Mouse (Mus musculus): Measurements from ENCODE around the gene Slc22a23. TPM values are rescaled to one million over a fixed set of nuclear protein-coding genes. Genes with fewer than 3 reads are reported as not detected.

The Slc22a23 gene
- polyA plus RNA-seq, 2 experiments: 6.4 to 16.6 TPM

- no peak overlapping the region for H3K4me2 ChIP-seq (replicated peaks; ENCODE audit: low read depth, low read length, severe bottlenecking)
- no peak overlapping the region for H3K27ac ChIP-seq (replicated peaks; ENCODE audit: low read depth, low read length)
- no peak for DNase-seq (ENCODE audit: low spot score)
- H3K9me3 ChIP-seq (ENCODE audit: control insufficient read depth, low read length): no peaks in the 10 kb centered on the region
- no peaks in the 10 kb centered on the region for H3K27me3 ChIP-seq (ENCODE audit: control insufficient read depth, insufficient read depth, low read length)
- H3K36me3 ChIP-seq (ENCODE audit: control insufficient read depth, insufficient read depth, low read length): no peaks in the 10 kb centered on the region
- no peak overlapping the region for H3K4me3 ChIP-seq (replicated peaks; ENCODE audit: low read length)
- H3K9ac ChIP-seq (ENCODE audit: low read depth, low read length, severe bottlenecking): no peak overlapping the region
- WGBS: 95% methylated on average over 5 of the region's 5 CpGs
- peaks cover 6% of the 10 kb centered on the region; the same call in 1 of the 2 replicates for H3K4me1 ChIP-seq (ENCODE audit: control insufficient read depth, insufficient read depth, low read length)
- TF ChIP-seq POLR2A (IDR thresholded peaks at IDR 0.05; ENCODE audit: borderline replicate concordance, extremely low read depth, insufficient read depth, insufficient read length): no peak
- no peak for ATAC-seq (ENCODE audit: low FRiP score, low read depth)
Observed at GRCm38 (mm10) chr13:34298674-34299073, 46.3 kb downstream of the Slc22a23 start.

GRCm38 (mm10) chr13:34298061-34298460, 46.9 kb downstream of the Slc22a23 start:
- Histone ChIP-seq H3K9me3 (ENCODE audit: control insufficient read depth, low read length) (no peaks in the 10 kb centered on the region), H3K4me1 (ENCODE audit: control insufficient read depth, insufficient read depth, low read length) (peaks cover 6% of the 10 kb centered on the region; the same call in 1 of the 2 replicates), H3K27me3 (ENCODE audit: control insufficient read depth, insufficient read depth, low read length) (no peaks in the 10 kb centered on the region), H3K4me2 (replicated peaks; ENCODE audit: low read depth, low read length, severe bottlenecking) (no peak overlapping the region), H3K27ac (replicated peaks; ENCODE audit: low read depth, low read length) (no peak overlapping the region), H3K36me3 (ENCODE audit: control insufficient read depth, insufficient read depth, low read length) (no peaks in the 10 kb centered on the region), H3K9ac (ENCODE audit: low read depth, low read length, severe bottlenecking) (no peak overlapping the region), H3K4me3 (replicated peaks; ENCODE audit: low read length) (no peak overlapping the region)
- no peak for TF ChIP-seq POLR2A (IDR thresholded peaks at IDR 0.05; ENCODE audit: borderline replicate concordance, extremely low read depth, insufficient read depth, insufficient read length)
- ATAC-seq (ENCODE audit: low FRiP score, low read depth) (no peak), DNase-seq (ENCODE audit: low spot score) (no peak)
- WGBS: 95% methylated on average over 6 of the region's 6 CpGs

GRCm38 (mm10) chr13:34295787-34296435, 49.1 kb downstream of the Slc22a23 start:
- H3K4me1 ChIP-seq (ENCODE audit: control insufficient read depth, insufficient read depth, low read length): peaks cover 6% of the 10 kb centered on the region; the same call in 1 of the 2 replicates
- H3K27ac ChIP-seq (replicated peaks; ENCODE audit: low read depth, low read length): no peak overlapping the region
- H3K9me3 ChIP-seq (ENCODE audit: control insufficient read depth, low read length): no peaks in the 10 kb centered on the region
- H3K4me3 ChIP-seq (replicated peaks; ENCODE audit: low read length): no peak overlapping the region
- no peak overlapping the region for H3K9ac ChIP-seq (ENCODE audit: low read depth, low read length, severe bottlenecking)
- DNase-seq (ENCODE audit: low spot score): no peak
- ATAC-seq (ENCODE audit: low FRiP score, low read depth): no peak
- H3K4me2 ChIP-seq (replicated peaks; ENCODE audit: low read depth, low read length, severe bottlenecking): no peak overlapping the region
- TF ChIP-seq POLR2A (IDR thresholded peaks at IDR 0.05; ENCODE audit: borderline replicate concordance, extremely low read depth, insufficient read depth, insufficient read length): no peak
- WGBS: 92% methylated on average over 12 of the region's 12 CpGs
- H3K36me3 ChIP-seq (ENCODE audit: control insufficient read depth, insufficient read depth, low read length): no peaks in the 10 kb centered on the region
- no peaks in the 10 kb centered on the region for H3K27me3 ChIP-seq (ENCODE audit: control insufficient read depth, insufficient read depth, low read length)

GRCm38 (mm10) chr13:34294212-34294611, 50.8 kb downstream of the Slc22a23 start:
- no peak overlapping the region for H3K4me2 ChIP-seq (replicated peaks; ENCODE audit: low read depth, low read length, severe bottlenecking)
- H3K9me3 ChIP-seq (ENCODE audit: control insufficient read depth, low read length): no peaks in the 10 kb centered on the region
- no peaks in the 10 kb centered on the region for H3K27me3 ChIP-seq (ENCODE audit: control insufficient read depth, insufficient read depth, low read length)
- DNase-seq (ENCODE audit: low spot score): no peak
- H3K9ac ChIP-seq (ENCODE audit: low read depth, low read length, severe bottlenecking): no peak overlapping the region
- H3K36me3 ChIP-seq (ENCODE audit: control insufficient read depth, insufficient read depth, low read length): no peaks in the 10 kb centered on the region
- WGBS: 77% methylated on average over 4 of the region's 4 CpGs
- no peak for ATAC-seq (ENCODE audit: low FRiP score, low read depth)
- no peak for TF ChIP-seq POLR2A (IDR thresholded peaks at IDR 0.05; ENCODE audit: borderline replicate concordance, extremely low read depth, insufficient read depth, insufficient read length)
- H3K27ac ChIP-seq (replicated peaks; ENCODE audit: low read depth, low read length): no peak overlapping the region
- no peak overlapping the region for H3K4me3 ChIP-seq (replicated peaks; ENCODE audit: low read length)
- no peaks in the 10 kb centered on the region for H3K4me1 ChIP-seq (ENCODE audit: control insufficient read depth, insufficient read depth, low read length)

GRCm38 (mm10) chr13:34292042-34292441, 52.9 kb downstream of the Slc22a23 start:
- no peaks in the 10 kb centered on the region for H3K27me3 ChIP-seq (ENCODE audit: control insufficient read depth, insufficient read depth, low read length)
- no peaks in the 10 kb centered on the region for H3K4me1 ChIP-seq (ENCODE audit: control insufficient read depth, insufficient read depth, low read length)
- ATAC-seq (ENCODE audit: low FRiP score, low read depth): no peak
- H3K4me3 ChIP-seq (replicated peaks; ENCODE audit: low read length): no peak overlapping the region
- TF ChIP-seq POLR2A (IDR thresholded peaks at IDR 0.05; ENCODE audit: borderline replicate concordance, extremely low read depth, insufficient read depth, insufficient read length): no peak
- no peaks in the 10 kb centered on the region for H3K9me3 ChIP-seq (ENCODE audit: control insufficient read depth, low read length)
- no peaks in the 10 kb centered on the region for H3K36me3 ChIP-seq (ENCODE audit: control insufficient read depth, insufficient read depth, low read length)
- H3K9ac ChIP-seq (ENCODE audit: low read depth, low read length, severe bottlenecking): no peak overlapping the region
- H3K4me2 ChIP-seq (replicated peaks; ENCODE audit: low read depth, low read length, severe bottlenecking): no peak overlapping the region
- no peak overlapping the region for H3K27ac ChIP-seq (replicated peaks; ENCODE audit: low read depth, low read length)
- 56% methylated on average over 2 of the region's 2 CpGs for WGBS
- no peak for DNase-seq (ENCODE audit: low spot score)
